Mouse (Mus musculus) layer of hippocampus, postnatal 14 days (tissue): ENCODE measurements around the gene Oit1. TPM values are rescaled to one million over a fixed set of nuclear protein-coding genes. Genes with fewer than 3 reads are reported as not detected.
A peak's percentile ranks its signal among the peaks of the same experiment; 100 is the strongest.

Source experiments
- DNase-seq, 2 experiments: peaks; one replicate each; pipeline ENCODE4 v3.0.0; 2021 to 2022; ENCODE audit warnings: low spot score in 2 of 2, mixed read lengths in 1 of 2
- long read RNA-seq, 2 experiments: library from polyadenylated mRNA; stranded (forward); transcript quantifications; one replicate each; pipeline ENCODE4 v2.0.0; 2021
- total RNA-seq, 2 experiments: library from RNA; stranded (reverse); gene quantifications; 2 replicates each; pipeline ENCODE4 v1.2.3; 2021

Gene Oit1
- total RNA-seq = not detected
- long read RNA-seq, experiment 1, partial matches to known transcripts = 0 of 1 reads
- long read RNA-seq, experiment 1, other reads (novel, unspliced or antisense) = 1 of 1 reads
- long read RNA-seq, experiment 2 = 0 reads

DNA sequence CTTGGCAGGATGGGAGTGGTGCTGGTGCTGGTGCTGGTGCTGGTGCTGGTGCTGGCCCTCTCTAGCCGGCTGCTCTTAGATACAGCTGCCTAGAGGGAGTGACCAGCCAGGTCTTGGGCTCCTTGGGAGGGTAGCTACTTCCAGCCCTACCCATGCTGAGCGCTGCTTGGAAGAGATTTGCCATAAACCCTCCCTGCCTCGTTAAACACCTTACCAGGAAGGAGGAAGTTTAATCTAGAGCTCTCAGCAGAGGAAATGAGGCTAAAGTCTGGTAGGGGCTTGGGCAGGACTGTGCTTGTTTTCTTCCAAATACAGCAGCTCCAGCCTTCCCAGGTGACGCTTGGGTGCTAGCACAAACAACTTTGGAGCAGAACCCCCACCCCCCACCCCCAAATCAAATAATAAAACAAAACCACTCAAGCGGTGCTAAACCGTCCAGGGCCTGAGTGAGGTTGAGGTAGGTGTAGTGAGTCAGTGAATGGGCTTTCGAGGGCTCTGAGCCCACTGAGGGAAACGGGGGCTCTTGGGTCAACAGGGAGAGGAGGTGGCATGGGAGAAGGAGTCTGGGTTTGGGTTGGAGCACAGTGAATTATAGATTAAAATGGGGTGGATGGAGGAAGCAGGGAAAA lies at the start of gene Oit1:
TSS of gene Oit1 (minus strand) at position 70 of the 629 bp plus-strand sequence.
- no peak for DNase-seq

DNA sequence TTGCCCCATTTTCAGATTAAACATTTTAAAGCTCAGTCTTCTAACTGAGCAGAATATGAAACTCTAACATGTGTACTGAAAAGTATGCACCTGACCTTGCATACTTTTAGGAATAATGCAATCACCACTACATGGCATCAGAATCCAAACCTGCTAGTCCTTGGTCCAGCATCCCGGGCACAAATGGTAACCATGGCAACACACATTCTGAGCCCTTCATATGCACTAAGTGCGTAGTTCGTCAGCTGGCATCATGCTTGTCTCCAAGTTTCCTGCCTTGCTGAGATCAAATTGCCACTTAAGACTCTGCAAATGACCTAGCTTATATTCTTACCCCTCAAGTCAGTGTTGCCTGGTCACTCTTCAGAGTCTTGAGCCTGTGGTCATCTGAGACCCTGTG lies 44.3 kb upstream of the Oit1 start:
- DNase-seq = no peak

DNA sequence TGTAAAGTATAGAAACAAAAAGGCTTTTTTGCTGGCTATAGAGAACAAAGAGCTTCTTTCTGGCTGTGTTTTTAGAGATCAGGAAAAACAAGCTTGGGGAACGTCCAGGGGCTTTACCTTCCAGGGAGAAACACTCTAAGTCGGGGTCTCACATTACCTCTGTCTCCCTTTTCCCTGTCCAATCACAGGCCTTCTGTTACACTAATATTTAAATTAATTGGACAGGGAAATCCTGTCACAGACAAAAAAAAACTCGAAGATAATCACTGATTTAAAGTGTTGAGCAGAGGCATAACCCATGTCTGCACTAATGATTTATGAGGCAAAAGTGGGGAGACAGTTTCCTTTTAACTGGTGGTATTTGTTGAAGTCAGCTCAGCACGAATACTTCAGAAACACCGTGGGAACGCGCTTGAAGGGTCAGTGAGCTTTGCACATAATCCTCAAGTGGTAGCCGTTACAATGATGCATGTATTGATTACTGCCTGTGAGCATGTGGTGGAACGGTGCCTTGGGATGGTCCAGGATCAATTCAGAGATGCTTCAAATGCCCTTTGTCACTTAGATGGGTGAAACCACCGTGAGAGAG lies 42.7 kb upstream of the Oit1 start:
- DNase-seq = no peak

DNA sequence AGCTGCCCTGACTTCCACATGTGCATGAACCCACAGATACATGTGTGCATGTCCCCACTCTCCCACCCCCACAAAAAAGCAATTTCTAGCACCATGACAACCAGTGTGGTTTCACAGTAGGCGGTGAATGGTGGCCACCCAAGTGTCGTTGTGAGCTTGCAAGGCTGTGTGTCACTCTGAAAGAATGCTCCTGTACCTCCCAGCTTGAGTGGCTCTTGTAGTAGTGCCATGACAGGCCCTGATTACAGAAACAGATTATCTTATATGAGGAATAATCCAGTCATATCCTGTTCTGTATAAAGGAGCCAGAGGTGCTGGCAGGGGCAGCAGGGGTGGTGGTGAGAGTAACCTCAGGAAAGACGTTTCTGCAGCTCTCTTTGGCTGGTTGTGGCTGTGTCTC lies 40.1 kb upstream of the Oit1 start:
- no peak for DNase-seq

GRCm38 (mm10) chr14:8405946-8406345 lies 27.4 kb upstream of the Oit1 start:
- DNase-seq = no peak

GRCm38 (mm10) chr14:8403310-8403709 lies 24.8 kb upstream of the Oit1 start:
- no peak for DNase-seq

DNA sequence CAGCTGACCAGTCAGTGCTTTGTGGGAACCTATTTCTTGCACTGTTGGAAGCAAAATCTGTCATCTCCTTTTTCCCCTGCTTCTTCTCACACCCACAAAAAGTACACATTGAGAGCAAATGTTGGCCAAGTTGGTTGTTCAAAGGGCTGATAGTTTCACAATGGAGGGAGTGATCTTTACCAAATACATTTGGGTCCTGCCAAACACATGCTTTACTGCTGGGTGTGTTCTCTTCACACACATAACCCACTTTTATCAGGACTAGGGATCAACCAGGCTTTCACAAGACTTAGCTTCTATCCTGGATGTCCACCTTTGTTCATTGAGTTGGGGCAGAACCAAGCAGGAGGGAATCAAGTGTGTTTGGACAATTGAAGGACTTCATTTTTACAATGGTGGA lies 20.0 kb upstream of the Oit1 start:
- DNase-seq = no peak

DNA sequence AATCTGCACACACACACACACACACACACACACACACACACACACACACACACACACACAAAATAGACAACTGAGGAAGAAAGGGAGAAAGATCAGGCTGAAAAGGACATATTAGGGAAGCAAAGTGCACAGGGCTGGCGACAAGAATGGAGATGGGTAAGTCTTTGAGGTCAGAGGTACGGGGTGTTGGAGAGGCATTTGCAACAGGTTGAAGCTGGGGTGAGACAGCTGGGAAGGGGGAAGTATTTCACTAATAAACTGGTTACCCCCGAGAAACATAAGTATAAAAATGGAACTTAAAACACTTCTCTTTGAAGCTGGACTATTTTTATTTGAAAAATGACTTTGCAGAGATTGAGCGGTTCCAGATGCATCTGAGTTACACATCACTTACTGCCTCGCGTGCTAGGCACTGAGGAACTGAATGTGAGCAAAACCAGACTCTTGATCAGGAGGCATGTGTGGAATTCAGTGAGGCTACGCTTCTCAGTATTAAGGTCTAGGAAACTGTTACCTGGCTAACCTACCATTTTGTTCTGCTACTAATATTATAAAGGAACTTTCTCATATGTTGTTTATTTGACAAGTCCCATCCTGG lies 17.2 kb upstream of the Oit1 start:
- DNase-seq = no peak

GRCm38 (mm10) chr14:8392181-8392825 lies 13.7 kb upstream of the Oit1 start:
- DNase-seq = peak; percentile 16 to 19

DNA sequence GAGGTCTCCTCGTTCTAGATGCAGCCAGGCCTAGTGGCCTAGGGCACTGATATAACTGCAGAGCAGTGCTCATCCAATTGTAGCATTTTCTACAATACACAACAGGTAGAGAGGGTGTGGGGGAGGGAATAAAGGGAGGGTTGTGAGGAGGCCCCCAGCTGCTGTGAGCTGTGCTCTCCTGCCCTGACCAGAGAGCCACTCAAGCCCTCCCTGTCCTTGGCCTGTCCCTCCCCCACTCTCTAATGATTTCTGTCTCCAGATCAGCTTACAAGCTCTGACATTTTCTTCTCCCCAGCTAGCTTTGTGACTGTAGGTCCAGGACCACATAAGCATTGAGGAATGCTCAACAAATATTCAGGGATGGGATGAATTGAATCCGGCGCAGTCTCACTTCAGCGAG lies 9.2 kb downstream of the Oit1 start:
- DNase-seq = no peak

DNA sequence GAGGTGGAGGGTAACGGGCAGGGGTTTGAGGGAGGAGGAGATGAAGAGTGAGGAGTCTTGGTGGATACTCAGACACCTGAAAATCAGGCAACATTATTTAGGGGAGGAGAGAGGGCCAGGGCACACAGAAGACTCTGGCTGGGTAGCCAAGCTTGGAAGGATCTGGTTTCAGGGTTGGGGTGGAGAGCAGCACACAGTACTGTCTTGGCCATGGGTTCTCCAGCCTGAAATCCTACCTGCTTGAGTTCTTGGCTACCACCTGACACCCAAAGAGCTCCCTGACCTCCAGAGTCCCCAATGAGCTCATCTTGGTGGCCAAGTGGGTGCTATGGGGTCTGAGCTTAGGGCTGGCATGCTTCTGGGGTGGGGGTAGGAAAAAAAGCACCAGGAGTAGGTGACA lies 9.7 kb downstream of the Oit1 start:
- DNase-seq = no peak

DNA sequence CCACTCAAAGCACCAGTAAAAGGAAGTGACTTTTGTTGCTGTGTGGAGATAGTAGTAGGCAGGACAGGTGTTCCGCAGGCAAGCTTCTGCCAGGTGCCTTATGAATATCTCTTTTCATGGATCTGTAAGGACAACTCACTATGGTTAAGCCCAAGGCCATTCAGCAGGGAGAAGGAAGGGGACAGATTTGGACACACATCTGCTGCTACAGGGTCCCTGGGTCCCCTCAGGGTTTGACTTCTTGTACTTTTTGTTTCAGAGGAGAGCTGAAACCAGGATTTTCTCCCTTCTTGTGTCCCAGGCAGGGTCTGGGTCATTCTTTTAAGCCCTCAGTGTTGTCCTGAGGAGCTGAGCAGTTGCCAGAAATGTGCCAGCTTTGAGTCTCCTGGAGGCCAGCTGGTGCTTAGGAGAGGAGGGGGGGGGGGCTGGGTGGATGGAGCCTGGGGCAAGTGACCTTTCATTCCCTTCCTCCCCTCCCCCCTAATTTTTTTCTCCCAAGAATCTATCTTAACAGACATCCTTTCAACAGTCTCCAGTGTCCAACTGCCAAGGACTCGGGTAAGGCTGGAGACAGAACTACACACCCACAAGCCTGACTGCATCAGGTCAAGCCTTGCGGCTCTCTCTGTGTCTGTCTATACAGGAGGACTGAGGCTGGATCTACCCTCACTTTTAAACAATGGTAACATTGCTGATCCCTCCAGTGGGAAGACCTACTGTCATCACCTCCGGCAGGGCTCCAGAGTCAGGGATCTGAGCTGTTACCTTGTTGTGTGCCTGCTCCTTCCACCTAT lies 10.6 kb downstream of the Oit1 start:
- no peak for DNase-seq

GRCm38 (mm10) chr14:8367121-8367520 lies 11.4 kb downstream of the Oit1 start:
- DNase-seq = no peak

- DNase-seq = no peak
Observed at GRCm38 (mm10) chr14:8365833-8366232, 12.7 kb downstream of the Oit1 start.

DNA sequence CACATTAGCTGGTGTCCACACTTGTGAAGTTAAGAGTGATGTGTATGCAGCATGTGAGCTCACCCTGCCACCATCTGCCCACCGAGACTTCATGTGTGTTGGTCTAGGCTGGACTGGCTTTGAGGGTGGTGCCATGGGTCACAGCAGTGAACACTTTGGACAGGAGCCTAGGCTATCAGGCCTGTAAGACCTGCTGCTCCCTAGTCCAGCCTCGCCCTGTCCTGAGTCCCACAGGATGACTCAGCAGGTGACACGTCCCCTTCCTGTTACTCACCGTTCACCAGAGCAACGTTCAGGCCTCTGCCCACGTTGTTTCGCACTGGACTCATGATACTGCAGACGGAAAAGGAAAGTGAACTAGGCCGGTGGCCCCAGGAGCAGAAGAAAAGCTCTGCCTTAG lies 21.7 kb downstream of the Oit1 start:
- no peak for DNase-seq

DNA sequence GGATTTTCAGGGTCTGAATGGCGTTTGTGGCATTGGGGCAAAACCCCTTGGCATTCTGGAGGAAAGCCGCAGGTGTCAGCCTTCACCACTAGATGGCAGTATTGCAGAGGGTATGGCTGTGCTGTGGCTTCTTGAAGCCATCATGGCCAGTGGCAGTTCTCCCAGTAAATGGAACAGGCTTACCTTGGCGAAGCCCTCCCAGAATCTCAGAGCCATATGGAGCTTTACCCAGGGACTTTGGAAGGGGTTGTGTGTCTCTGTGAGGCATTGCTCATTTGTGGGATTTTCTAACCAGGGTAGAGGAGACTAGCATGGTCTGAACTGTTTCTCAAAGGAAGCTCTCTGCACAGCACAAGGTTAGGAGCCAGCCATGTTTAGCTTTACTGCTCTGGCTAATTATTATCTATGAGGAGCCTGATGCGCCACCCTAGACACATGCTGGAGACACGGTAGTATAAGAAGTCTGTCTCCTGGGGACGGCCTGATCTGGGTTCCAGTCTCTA lies 22.5 kb downstream of the Oit1 start:
- peak; percentile 84 to 88 for DNase-seq

DNA sequence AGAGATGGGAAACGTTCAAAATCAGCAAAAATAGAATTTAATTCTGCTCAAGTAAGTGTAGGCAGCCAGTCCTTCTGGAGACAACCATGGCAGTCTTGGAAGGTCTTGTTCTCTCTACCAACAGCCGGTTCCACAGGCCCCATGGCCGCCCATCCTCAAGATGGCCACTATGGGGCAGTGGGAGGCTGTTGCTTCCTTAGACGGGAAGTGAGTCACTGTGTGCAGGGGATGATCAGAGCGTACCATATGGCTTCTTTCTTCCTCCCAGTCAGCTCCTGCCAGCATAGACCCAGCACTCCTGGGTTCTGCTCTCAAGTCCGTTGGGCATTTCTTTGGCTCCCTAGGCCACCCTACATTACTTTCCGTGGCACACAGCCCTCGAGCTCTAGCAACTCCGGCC lies 29.6 kb downstream of the Oit1 start:
- DNase-seq = no peak

DNA sequence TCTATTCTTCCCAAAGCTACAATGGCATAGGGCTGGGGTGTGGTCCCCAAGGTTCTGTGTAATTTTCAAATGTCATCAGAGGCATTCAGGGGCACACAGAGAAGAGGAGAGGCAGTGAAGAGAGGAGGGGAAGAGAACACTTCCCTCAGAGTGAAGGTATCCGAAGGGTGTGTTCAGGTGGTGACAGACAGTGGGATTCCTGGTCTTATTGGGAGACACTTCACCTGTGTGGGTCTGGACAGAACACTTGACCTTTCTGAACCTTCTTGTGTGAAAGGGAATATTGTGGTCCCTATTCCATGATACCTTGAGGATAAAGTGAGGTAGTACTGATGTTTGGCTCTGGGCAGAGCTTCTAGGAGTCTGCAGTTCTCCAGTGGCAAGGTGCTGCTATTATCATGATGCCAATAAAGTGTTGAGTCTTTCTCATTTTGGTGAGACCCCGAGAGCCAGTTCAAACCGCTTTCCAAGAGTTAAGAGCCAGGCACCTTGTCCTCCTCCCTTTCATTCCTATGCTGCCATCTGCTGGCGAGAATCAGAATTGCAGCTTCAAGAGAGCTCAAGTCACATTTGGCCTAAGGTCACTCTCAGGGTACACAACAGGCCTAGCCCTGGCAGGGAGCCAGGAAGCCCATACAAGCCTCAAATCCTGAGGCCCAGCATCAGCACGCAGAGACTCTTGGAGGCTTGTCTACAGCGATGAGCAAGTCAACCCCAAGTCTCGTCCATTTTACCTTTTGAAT lies 32.1 kb downstream of the Oit1 start:
- peak; percentile 82 to 90 for DNase-seq

DNA sequence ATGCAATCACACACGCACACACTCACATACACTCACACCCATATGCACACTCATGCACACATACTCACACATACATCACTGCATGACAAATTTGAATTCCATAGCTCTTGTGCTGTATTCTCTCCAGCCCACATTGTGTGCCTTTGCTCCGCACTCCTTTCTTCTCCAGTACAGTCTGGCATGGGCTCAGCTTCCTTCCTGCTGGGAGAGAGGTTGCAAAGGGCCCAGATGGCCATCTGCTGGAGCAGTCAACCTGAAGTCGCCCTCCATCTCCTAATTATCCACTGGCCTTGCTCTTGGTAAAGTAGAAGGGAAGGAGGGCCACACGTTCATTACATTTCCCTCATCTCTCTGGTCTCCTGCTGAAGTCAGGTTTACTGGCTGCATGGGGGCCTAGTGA lies 33.0 kb downstream of the Oit1 start:
- DNase-seq = no peak

DNA sequence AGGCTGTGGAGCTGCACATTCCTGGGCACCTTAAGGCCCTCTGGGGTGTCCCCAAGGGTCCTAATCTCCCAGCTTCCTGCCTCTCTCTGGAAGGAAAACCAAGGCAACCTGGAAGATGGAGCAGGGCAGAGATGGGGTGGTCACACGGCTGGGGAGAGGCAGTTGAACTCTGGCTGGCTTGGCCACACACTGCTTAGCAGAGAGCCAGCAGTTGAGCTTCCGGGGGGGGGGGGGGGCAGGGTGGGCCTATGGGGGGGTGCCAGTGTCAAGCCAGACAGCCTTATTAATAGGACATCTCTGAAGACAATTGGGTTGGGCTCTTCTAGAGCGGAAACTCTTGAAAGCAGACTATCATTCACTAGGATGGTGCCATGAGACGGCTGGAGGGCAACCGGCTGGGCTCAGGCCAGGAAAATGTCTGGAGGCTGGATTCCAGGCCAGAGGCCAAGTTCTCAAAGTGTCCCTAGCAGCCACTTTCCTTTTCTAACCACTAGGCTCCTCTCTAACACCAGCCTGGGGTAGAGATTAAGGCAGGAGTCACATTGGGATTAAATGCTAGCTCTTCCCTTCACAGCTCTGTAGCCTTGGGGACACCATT lies 35.9 kb downstream of the Oit1 start:
- DNase-seq = peak in 1 of 2 experiments; percentile 37
